ENCODE assay signal across 8 mouse cellular contexts in the genomic region with DNA sequence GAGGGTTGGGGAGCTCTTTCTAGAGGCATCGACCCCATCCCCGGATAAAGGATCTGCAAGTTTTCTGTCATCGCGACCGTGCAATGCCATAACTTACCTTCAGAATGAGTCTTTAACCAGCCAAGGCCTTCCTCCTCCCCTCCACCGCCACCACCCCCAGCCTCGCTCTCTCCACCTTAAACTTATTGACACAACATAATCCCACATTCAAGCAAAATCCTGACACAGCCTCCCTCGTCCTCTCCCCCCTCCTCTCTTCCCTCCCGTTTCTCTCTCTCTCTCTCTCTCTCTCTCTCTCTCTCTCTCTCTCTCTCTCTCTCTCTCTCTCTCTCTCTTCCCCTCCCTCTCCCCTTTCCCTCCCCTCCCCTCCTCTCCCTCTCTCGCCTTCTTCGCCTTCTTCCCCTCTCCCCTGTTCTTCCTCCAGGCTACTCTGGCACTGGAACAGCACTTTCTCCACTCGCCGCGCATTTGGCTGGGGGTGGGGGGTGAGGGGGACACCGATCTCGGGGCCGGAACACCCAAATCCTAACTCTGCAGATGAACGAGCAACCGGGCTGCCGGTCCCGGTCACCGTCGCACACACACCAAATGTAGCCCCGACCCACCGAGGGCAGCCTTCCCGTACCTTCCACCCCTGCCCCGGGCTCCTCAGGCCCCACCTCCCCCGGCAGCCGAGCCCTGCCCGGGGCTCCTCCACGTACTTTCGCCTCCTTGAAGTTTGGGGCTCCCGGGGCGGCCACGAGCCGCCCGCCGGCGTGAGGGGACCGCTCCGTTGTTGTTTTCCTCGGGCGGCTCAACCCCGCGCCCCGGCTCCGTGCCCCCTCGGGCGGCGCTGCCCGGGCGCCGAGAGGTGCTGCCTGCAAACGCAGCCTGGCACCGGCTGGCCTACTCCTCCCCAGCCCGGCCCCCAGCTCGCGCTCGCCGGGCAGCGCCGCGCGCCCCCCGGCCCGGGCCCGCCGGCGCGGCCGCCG. TPM values are rescaled to one million over a fixed set of nuclear protein-coding genes. Genes with fewer than 3 reads are reported as not detected.
DNase-seq lines count a peak whose midpoint lies in the region; ATAC-seq and TF ChIP-seq lines count a peak whose summit lies in the region.

No protein-coding gene starts in this region.

- H3K36me3 ChIP-seq in intestine, embryonic 16.5 days (ENCODE audit: control insufficient read depth, insufficient read depth, low read length) = no peaks in the 10 kb centered on the region
- no peaks in the 10 kb centered on the region for H3K36me3 ChIP-seq in limb, embryonic 14.5 days (ENCODE audit: control insufficient read depth, insufficient read depth, low read length)
- no peaks in the 10 kb centered on the region for H3K36me3 ChIP-seq in midbrain, embryonic 14.5 days (ENCODE audit: control insufficient read depth, insufficient read depth, low read length)
- no peaks in the 10 kb centered on the region for H3K36me3 ChIP-seq in spleen, adult 2 months (ENCODE audit: control insufficient read depth, insufficient read depth, low read length)

- TF ChIP-seq POLR2A in limb, embryonic 14.5 days (IDR thresholded peaks at IDR 0.05; ENCODE audit: borderline replicate concordance, extremely low read depth, insufficient read depth, insufficient read length) = no peak
- no peak for TF ChIP-seq POLR2A in spleen, adult 2 months (IDR thresholded peaks at IDR 0.05; ENCODE audit: low read depth, low read length)

- TF ChIP-seq CTCF in spleen, adult 2 months (IDR thresholded peaks at IDR 0.05; ENCODE audit: extremely low read depth, insufficient read depth, insufficient read length, insufficient replicate concordance) = no peak

- H3K4me2 ChIP-seq in intestine, embryonic 16.5 days (ENCODE audit: low read depth, low read length) = peak overlapping the region; percentile 96
- peak overlapping the region; percentile 99 for H3K4me2 ChIP-seq in limb, embryonic 14.5 days (replicated peaks; ENCODE audit: low read depth, low read length, severe bottlenecking)
- peak overlapping the region; percentile 99 for H3K4me2 ChIP-seq in midbrain, embryonic 14.5 days (ENCODE audit: low read length)

- DNase-seq in left cerebral cortex, adult 18-20 months (ENCODE audit: low spot score in 2 of 2) = peak; percentile 10 to 29
- no peak for DNase-seq in left cerebral cortex, adult 11 months (ENCODE audit: low spot score)
- DNase-seq in embryo, embryonic 10 days (ENCODE audit: low spot score) = peak; percentile 64
- peak; percentile 29 to 56 for DNase-seq in gastrocnemius, postnatal 4 days (ENCODE audit: low spot score in 2 of 2)
- DNase-seq in limb, embryonic 14.5 days (ENCODE audit: low spot score) = peak; percentile 40
- DNase-seq in midbrain, embryonic 14.5 days = peak; percentile 67
- DNase-seq in spleen, adult 2 months (ENCODE audit: low read depth in 1 of 2, low spot score in 2 of 2) = peak; percentile 23 to 37

- no peaks in the 10 kb centered on the region for H3K9me3 ChIP-seq in intestine, embryonic 16.5 days (ENCODE audit: control insufficient read depth, low read length)
- H3K9me3 ChIP-seq in limb, embryonic 14.5 days (ENCODE audit: control insufficient read depth, low read length) = no peaks in the 10 kb centered on the region
- no peaks in the 10 kb centered on the region for H3K9me3 ChIP-seq in midbrain, embryonic 14.5 days (ENCODE audit: control insufficient read depth, low read length)

- under 1% methylated on average over 68 of the region's 72 CpGs for WGBS in intestine, embryonic 16.5 days
- WGBS in limb, embryonic 14.5 days = under 1% methylated on average over 62 of the region's 72 CpGs
- under 1% methylated on average over 69 of the region's 72 CpGs for WGBS in midbrain, embryonic 14.5 days
- WGBS in spleen, adult 2 months = 1% methylated on average over 72 of the region's 72 CpGs

- H3K9ac ChIP-seq in intestine, embryonic 16.5 days (ENCODE audit: low read depth, low read length) = peak overlapping the region; percentile 93
- peak overlapping the region; percentile 92 for H3K9ac ChIP-seq in limb, embryonic 14.5 days (ENCODE audit: low read depth, low read length, severe bottlenecking)
- H3K9ac ChIP-seq in midbrain, embryonic 14.5 days (replicated peaks; ENCODE audit: low read length) = peak overlapping the region; percentile 75

- H3K27ac ChIP-seq in intestine, embryonic 16.5 days (ENCODE audit: low read length) = peak overlapping the region; percentile 99
- peak overlapping the region; percentile 99 for H3K27ac ChIP-seq in limb, embryonic 14.5 days (replicated peaks; ENCODE audit: low read depth, low read length)
- peak overlapping the region; percentile 90 for H3K27ac ChIP-seq in midbrain, embryonic 14.5 days (replicated peaks; ENCODE audit: low read depth, low read length)
- H3K27ac ChIP-seq in spleen, adult 2 months (ENCODE audit: insufficient read depth, low read length) = peak overlapping the region; percentile 98

- H3K27me3 ChIP-seq in intestine, embryonic 16.5 days (replicated peaks; ENCODE audit: control insufficient read depth, insufficient read depth, low read length) = no peaks in the 10 kb centered on the region
- H3K27me3 ChIP-seq in limb, embryonic 14.5 days (ENCODE audit: control insufficient read depth, insufficient read depth, low read length) = no peaks in the 10 kb centered on the region
- H3K27me3 ChIP-seq in midbrain, embryonic 14.5 days (ENCODE audit: control insufficient read depth, insufficient read depth, low read length) = no peaks in the 10 kb centered on the region
- H3K27me3 ChIP-seq in spleen, adult 2 months (ENCODE audit: control insufficient read depth, insufficient read depth, low read length) = 0 out of 2 replicates have a peak, but pooled peaks cover 3% of the 10 kb centered on the region

- H3K4me3 ChIP-seq in intestine, embryonic 16.5 days (ENCODE audit: low read length) = peak overlapping the region; percentile 95
- peak overlapping the region; percentile 90 for H3K4me3 ChIP-seq in limb, embryonic 14.5 days (replicated peaks; ENCODE audit: low read length)
- H3K4me3 ChIP-seq in midbrain, embryonic 14.5 days (replicated peaks; ENCODE audit: low read depth, low read length) = peak overlapping the region; percentile 86
- peak overlapping the region; percentile 97 for H3K4me3 ChIP-seq in spleen, adult 2 months (ENCODE audit: extremely low read depth, insufficient read depth, insufficient read length)

- peaks cover 3% of the 10 kb centered on the region; the same call in 1 of the 2 replicates for H3K4me1 ChIP-seq in intestine, embryonic 16.5 days (ENCODE audit: control insufficient read depth, insufficient read depth, low read length)
- peaks cover 5% of the 10 kb centered on the region; the same call in 1 of the 2 replicates for H3K4me1 ChIP-seq in limb, embryonic 14.5 days (ENCODE audit: control insufficient read depth, insufficient read depth, low read length)
- H3K4me1 ChIP-seq in midbrain, embryonic 14.5 days (ENCODE audit: control insufficient read depth, insufficient read depth, low read length) = no peaks in the 10 kb centered on the region
- H3K4me1 ChIP-seq in spleen, adult 2 months (ENCODE audit: control insufficient read depth, insufficient read depth, insufficient read length) = peaks cover 2% of the 10 kb centered on the region

- ATAC-seq in intestine, embryonic 16.5 days = peak; percentile 72
- ATAC-seq in limb, embryonic 14.5 days (ENCODE audit: low FRiP score, low read depth) = peak; percentile 50
- ATAC-seq in midbrain, embryonic 14.5 days (ENCODE audit: low FRiP score, low TSS enrichment) = peak; percentile 66

RNA-seq across cellular contexts. Expression of a gene that starts 0.9 kb away (rescaled TPM):
- total RNA-seq in left cerebral cortex, adult 18-20 months (2021) = 10 to 100 TPM; 23.8 to 25.4 TPM
- total RNA-seq in gastrocnemius, postnatal 4 days (2021) = 10 to 100 TPM; 19.1 to 20.0 TPM
- polyA plus RNA-seq in intestine, embryonic 16.5 days (2015; fragmentation: Nextera tagmentation; extraction: Ambion mirVana) = 28.8 and 30.7 TPM in 2 replicates
- polyA plus RNA-seq in limb, embryonic 14.5 days (2012; rRNA removed) = 13.4 and 14.2 TPM in 2 replicates
- 30.9 and 32.9 TPM in 2 replicates for polyA plus RNA-seq in limb, embryonic 14.5 days (2014; fragmentation: Nextera tagmentation; extraction: Ambion mirVana)
- 11.1 and 16.0 TPM in 2 replicates for polyA plus RNA-seq in midbrain, embryonic 14.5 days (2014; fragmentation: Nextera tagmentation; extraction: Ambion mirVana)
- polyA plus RNA-seq in spleen, adult 2 months (2012; rRNA removed) = 3.8 and 4.2 TPM in 2 replicates
